Mouse (Mus musculus) urinary bladder, postnatal 4 days (tissue): ENCODE results near the gene Srgap2.

Experiments used
- DNase-seq, 2 experiments: peaks; one replicate each; pipeline ENCODE4 v3.0.0; 2021 to 2022; ENCODE audit warnings: low spot score in 2 of 2

Srgap2 gene

DNA sequence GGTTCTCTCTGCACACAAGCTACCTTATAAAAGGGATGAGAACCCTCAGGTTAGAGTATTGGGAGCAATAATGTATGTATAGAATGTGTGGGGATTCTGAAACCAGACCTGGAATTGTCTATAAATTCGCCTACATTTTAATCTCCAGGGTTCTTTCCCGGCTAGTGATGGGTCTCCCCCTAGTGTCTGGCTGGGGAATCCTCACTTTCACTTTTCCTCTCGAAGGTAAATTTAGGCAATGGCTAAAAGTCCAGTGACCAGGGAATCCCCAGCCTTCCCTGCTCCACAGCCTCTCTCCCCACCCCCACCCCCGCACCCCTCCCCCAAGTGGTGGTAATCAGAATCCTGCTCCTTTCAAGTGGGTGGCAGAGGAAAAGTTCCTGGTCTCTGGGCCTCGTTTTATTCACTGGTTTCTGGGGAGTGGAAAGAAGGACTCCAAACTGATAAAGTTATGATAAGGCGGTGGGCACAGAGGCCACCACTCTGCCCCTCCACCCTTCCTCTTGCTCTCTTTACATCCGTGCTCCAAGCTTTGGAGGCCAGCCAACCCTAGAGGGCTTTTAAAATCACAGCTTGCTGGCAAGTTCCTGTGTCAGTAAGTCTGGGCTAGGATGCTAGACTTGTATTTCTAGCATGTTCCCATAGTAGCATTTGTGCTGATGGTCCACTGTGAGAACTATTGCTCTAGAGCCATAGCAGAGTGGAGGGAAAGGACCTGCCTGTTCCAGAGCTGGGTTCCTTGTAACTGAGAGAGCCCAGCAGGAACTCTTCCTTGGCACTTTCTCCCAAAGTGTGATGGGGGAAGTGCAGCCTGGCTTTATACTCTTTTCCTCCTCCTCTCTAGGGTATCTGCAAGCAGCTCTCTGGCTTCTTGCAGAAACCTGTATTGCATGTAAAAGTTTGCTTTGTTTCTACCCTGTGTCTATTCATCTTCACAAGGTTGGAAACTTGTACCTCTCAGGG lies 280.4 kb downstream of the Srgap2 start:
- no peak for DNase-seq

DNA sequence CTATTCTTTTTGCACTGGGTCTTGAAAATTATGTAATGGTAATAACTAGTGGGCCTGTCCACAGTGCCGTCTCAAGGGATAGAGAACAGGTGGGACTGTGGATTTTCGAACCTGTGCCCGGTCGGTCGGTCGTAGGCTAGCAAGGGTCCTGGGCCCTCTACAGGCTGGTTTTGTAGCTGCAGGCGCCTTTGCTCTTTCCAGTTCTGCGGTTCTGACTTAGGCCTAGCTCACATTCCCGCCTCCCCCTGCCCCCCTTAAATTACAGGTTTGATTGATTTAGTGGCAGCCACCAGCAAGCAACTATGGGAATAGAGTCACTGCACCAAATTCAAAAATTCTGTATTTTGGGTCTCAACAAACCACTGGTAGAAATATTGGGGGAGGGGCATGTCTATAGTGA lies 281.2 kb downstream of the Srgap2 start:
- DNase-seq: no peak

DNA sequence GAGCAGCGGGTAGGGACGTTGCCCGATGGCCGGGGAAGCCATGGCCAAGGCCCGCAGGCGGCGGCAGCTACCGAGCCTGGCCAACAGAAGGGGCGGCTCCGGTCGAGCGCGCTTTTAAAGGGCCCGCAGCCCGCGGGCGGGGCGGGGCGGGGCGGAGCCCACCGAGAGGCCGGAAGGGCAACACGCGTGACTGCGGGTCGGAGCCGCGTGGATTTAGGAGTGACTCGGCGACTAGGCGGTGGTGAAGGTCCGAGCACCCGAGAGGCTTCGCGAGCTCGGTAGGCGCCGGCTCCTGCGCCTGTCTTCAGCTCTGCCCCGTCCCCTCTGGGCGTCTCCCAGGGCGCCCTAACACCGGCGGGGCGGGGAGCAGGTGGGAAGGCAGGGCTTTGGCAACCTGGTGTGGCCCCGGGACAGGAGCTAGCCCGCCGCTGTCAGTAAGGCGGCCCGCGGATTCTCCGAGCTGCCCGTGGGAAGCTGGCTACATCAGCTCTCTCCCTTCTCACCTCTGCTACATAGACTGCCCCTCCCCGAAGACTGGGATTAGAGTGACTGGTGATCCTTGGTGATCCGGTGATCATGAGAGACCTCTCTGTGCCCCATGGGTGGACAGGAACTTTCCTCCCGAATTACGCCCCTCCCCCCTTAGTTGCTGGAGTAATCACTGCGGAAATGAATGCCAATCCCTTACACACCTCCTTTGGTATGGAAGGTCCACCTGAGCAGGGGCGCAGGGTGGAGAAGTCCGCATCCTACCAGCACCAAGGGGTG lies 281.9 kb downstream of the Srgap2 start, which contains the start of gene Rassf5:
Gene Rassf5, minus strand, starts transcription at position 170 of the 768 bp plus-strand sequence.
- peak; percentile 76 to 77 for DNase-seq

DNA sequence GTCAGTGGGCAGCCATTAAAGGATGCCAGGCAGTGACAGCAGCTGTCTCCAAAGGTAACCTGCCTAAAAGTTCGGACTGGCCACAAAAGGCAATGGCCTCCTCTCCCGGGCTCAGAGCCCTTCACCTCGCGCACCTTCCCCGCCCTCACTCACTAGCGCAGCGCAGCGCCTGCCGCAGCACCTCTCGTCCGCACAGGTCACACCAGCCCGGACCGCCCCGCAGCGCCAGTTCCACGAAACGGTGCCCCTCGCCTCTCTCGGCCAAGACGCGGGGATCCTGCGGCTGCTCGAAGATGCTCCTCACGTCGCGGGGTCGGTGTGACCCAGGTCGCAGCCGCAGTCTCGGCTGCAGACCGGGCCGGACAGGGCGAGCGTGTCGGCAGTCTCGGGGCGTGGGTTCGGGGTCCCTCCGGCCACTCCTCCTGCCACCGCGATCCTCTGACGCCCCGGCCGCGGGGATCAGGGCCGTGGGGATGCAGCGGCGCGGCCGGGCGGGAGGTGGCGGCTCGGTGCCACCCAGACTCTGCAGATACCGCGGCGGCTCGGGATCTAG lies 282.5 kb downstream of the Srgap2 start:
- no peak for DNase-seq

DNA sequence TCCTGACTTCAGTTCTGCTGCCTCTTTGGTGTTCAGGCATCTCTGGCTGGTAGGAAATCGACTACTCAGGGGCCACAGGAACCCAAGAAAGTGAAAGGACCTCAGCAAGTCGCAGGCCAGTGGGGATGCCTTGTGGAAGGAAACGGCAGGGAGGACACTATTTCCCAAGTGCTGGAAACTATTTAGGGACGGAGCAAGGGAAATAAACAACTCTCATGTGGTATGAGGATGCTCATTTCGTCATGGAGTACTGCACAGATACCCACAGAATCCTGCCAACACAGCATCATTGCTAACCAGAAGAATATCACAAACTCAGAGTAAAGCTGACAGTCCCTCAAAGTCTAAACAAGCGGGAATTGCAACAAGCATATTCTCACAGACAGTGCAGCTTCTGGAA lies 284.2 kb downstream of the Srgap2 start:
- no peak for DNase-seq

DNA sequence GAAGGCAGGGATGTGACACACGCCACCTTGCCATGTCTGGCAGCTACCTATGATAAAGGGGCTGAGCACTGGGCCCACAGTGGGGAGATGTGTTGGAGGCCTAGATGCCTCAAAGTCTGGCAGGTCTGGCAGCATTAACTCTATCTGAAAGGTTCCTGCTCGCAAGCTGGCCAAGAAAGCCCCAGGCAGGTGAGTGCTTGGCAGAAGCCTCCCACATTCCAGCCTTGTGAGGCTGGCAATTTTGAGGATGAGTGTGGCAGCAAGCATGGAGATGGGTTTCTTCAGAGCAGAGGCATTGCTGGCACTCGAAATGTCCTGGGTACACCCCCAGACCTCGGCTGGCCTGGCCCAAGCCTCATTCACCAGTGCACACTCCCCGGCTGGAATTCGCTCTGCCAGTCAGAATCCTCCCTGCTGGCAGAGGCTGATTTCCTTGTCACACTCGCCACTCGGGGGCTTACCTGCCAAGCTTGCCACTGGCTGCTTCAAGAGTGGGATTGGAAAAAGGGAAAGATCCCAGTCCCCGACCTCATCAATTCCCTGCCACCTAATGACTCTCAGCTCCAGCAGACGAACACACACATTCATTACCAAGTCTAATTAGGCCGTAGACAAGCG lies 287.5 kb downstream of the Srgap2 start:
- no peak for DNase-seq

DNA sequence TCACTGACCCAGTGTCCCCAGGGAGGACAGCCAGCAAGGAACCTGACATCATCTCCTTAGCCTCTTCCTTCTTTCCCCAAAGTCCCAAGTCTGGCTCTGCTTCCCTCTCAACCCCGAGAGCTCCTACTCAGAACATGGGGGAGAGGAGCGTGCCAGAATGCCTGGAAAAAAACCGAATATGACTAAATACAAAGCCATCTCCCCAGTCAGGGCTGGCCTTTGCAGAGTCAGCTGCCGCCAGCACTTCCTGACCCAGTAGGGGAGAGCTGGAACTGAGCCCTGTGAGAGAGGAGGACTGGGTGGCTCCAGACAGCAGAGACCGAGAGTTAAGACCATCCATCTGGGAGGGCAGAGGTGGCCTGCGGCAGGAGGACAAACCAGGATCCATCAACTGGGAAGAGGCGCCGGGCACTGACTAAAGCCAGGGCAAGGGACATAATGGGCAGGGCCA lies 288.2 kb downstream of the Srgap2 start:
- peak; percentile 70 to 76 for DNase-seq

DNA sequence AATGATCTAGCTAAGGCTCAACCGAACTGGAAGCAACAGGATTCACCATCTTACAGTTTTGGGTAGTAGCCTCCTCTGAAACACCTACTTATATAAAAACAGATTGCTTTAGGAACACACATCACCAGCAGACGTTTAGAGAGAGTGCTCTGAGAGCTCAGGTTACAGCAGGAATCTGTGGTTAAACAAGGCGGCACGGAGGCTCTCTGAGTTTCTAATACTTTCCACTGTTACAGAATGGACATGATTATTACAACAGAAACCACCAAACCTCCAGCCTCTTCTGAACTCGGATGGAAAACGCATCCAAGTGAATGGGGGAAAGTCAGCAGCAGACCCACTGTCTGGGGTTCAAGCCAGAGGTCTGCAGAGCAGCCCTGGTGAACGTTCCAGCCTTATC lies 291.1 kb downstream of the Srgap2 start:
- DNase-seq: no peak
